Comparison of ENCODE assay signal across 8 mouse cellular contexts in the genomic region with DNA sequence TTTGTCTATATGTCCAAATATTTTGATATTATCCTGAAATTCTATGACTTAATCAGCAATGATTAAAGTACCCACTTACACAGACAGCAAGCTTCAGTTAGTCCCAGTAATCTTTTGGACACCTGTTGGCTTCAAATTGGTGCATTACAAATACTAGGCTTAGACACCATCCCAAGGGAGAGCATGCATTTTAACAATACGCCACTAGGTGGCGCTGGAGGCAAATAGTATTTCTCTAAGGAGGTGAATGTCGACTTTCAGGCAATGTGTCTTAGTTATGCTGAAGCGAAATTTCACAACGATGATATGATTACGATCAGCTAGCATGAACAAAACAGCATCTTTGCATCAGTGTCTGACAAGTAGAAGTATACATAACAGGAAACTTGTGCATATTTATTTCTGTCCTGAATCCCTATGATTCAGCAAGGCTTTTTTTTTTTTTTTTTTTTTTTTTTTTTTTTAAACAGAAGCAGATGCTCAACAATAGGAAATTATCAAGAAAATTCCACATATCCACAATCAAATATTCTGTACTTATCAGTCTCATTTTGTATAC.
DNase-seq lines count a peak whose midpoint lies in the region; ATAC-seq and TF ChIP-seq lines count a peak whose summit lies in the region.

No protein-coding gene starts in this region.

- no peaks in the 10 kb centered on the region for H3K9me3 ChIP-seq in forebrain, embryonic 15.5 days
- no peaks in the 10 kb centered on the region for H3K9me3 ChIP-seq in hindbrain, embryonic 11.5 days (ENCODE audit: control insufficient read depth, low read length)
- no peaks in the 10 kb centered on the region for H3K9me3 ChIP-seq in lung, postnatal 0 days (ENCODE audit: low read length)

- no peaks in the 10 kb centered on the region for H3K4me1 ChIP-seq in forebrain, embryonic 15.5 days
- no peaks in the 10 kb centered on the region for H3K4me1 ChIP-seq in hindbrain, embryonic 11.5 days (replicated peaks; ENCODE audit: control insufficient read depth, insufficient read depth, low read length)
- no peaks in the 10 kb centered on the region for H3K4me1 ChIP-seq in lung, postnatal 0 days (ENCODE audit: insufficient read depth, low read depth, low read length)

- peak; percentile 91 for TF ChIP-seq CTCF in lung, postnatal 0 days (IDR thresholded peaks at IDR 0.05)

- DNase-seq in Muller cell, postnatal 12 days (ENCODE audit: inconsistent ontology term): peak; percentile 77
- DNase-seq in hindbrain, embryonic 11.5 days (ENCODE audit: low spot score): peak; percentile 93
- peak; percentile 79 to 94 for DNase-seq in layer of hippocampus, adult 8-10 months (ENCODE audit: low spot score in 2 of 2)
- peak; percentile 76 for DNase-seq in lung, postnatal 0 days (ENCODE audit: low spot score)
- peak; percentile 70 for DNase-seq in retina, postnatal 7 days (ENCODE audit: low read depth, low spot score)
- DNase-seq in yolk sac, embryonic 10.5 days (ENCODE audit: low spot score): peak; percentile 32

- 8% methylated on average over 6 of the region's 6 CpGs for WGBS in forebrain, embryonic 15.5 days
- 17% methylated on average over 6 of the region's 6 CpGs for WGBS in hindbrain, embryonic 11.5 days
- WGBS in lung, postnatal 0 days: 7% methylated on average over 6 of the region's 6 CpGs

- no peak overlapping the region for H3K9ac ChIP-seq in forebrain, embryonic 15.5 days (replicated peaks)
- no peak overlapping the region for H3K9ac ChIP-seq in hindbrain, embryonic 11.5 days (ENCODE audit: low read depth, low read length)
- H3K9ac ChIP-seq in lung, postnatal 0 days (replicated peaks; ENCODE audit: low read depth): no peak overlapping the region

- no peak overlapping the region for H3K4me3 ChIP-seq in forebrain, embryonic 15.5 days
- no peak overlapping the region for H3K4me3 ChIP-seq in hindbrain, embryonic 11.5 days (ENCODE audit: low read depth, low read length)
- no peak overlapping the region for H3K4me3 ChIP-seq in lung, postnatal 0 days (ENCODE audit: low read depth, low read length)

- H3K4me2 ChIP-seq in forebrain, embryonic 15.5 days (replicated peaks): no peak overlapping the region
- H3K4me2 ChIP-seq in hindbrain, embryonic 11.5 days (replicated peaks; ENCODE audit: low read depth, low read length): no peak overlapping the region
- H3K4me2 ChIP-seq in lung, postnatal 0 days (replicated peaks; ENCODE audit: low read depth, low read length): no peak overlapping the region

- ATAC-seq in cerebellum, adult (ENCODE audit: insufficient number of reproducible peaks, low FRiP score, low TSS enrichment): peak; percentile 79; the same call in 1 of the 2 replicates
- peak; percentile 93 for ATAC-seq in forebrain, embryonic 15.5 days (replicated peaks)
- ATAC-seq in hindbrain, embryonic 11.5 days (ENCODE audit: low FRiP score): peak; percentile 84; the same call in 1 of the 2 replicates
- peak; percentile 30; the same call in 1 of the 2 replicates for ATAC-seq in lung, postnatal 0 days

- H3K27me3 ChIP-seq in forebrain, embryonic 15.5 days: no peaks in the 10 kb centered on the region
- H3K27me3 ChIP-seq in hindbrain, embryonic 11.5 days (ENCODE audit: control insufficient read depth, insufficient read depth, low read length): no peaks in the 10 kb centered on the region
- H3K27me3 ChIP-seq in lung, postnatal 0 days (replicated peaks; ENCODE audit: insufficient read depth, low read length): no peaks in the 10 kb centered on the region

- TF ChIP-seq EP300 in lung, postnatal 0 days (IDR thresholded peaks at IDR 0.05): no peak

- H3K36me3 ChIP-seq in forebrain, embryonic 15.5 days: no peaks in the 10 kb centered on the region
- H3K36me3 ChIP-seq in hindbrain, embryonic 11.5 days (ENCODE audit: control insufficient read depth, insufficient read depth, low read length): no peaks in the 10 kb centered on the region
- no peaks in the 10 kb centered on the region for H3K36me3 ChIP-seq in lung, postnatal 0 days (ENCODE audit: insufficient read depth, low read length)

- no peak overlapping the region for H3K27ac ChIP-seq in forebrain, embryonic 15.5 days (replicated peaks)
- H3K27ac ChIP-seq in hindbrain, embryonic 11.5 days (ENCODE audit: low read depth, low read length): no peak overlapping the region
- no peak overlapping the region for H3K27ac ChIP-seq in lung, postnatal 0 days (ENCODE audit: low read length)

Comparison
In these comparisons a context has a peak if more than half of its experiments do, and no peak if none do; other contexts are left out.
1. DNase-seq: peak in every context shown above with its lines; median percentile 93 in hindbrain, embryonic 11.5 days; 86 in layer of hippocampus, adult 8-10 months; 77 in Muller cell, postnatal 12 days; 76 in lung, postnatal 0 days; 70 in retina, postnatal 7 days; 32 in yolk sac, embryonic 10.5 days.
2. ATAC-seq: peak in every context shown above with its lines; median percentile 93 in forebrain, embryonic 15.5 days; 84 in hindbrain, embryonic 11.5 days; 79 in cerebellum, adult; 30 in lung, postnatal 0 days.